Mouse (Mus musculus) urinary bladder, postnatal 25 days (tissue): ENCODE measurements around the gene Hddc3.
"Not testable (repeated sequence)": the region's sequence is repeated elsewhere in the genome, so short reads cannot be mapped to it uniquely, and the experiment has no call there.

ENCODE experiments used
- DNase-seq: peaks from one replicate; pipeline ENCODE4 v3.0.0; 2022; ENCODE audit warnings: low spot score

The Hddc3 gene

DNA sequence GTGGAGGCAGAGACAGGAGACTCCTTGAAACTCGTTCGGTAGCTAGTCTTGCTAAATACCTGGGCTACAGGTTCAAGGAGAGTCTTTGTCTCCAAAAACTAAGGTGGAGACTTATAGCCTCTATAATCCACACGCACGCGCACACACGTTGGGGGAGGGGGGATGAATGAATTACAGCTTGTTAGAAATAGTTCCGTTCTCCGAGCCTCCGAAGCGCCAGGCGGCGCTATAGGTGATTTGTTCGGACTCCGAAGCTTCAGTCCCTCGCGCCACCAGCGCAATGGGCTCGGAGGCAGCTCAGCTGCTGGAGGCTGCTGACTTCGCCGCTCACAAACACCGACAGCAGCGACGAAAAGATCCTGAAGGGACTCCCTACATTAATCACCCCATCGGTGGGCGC, at the start of gene Hddc3:
TSS of gene Hddc3 (plus strand) at position 247 of the 400 bp plus-strand sequence.
- DNase-seq = peak; percentile 93

DNA sequence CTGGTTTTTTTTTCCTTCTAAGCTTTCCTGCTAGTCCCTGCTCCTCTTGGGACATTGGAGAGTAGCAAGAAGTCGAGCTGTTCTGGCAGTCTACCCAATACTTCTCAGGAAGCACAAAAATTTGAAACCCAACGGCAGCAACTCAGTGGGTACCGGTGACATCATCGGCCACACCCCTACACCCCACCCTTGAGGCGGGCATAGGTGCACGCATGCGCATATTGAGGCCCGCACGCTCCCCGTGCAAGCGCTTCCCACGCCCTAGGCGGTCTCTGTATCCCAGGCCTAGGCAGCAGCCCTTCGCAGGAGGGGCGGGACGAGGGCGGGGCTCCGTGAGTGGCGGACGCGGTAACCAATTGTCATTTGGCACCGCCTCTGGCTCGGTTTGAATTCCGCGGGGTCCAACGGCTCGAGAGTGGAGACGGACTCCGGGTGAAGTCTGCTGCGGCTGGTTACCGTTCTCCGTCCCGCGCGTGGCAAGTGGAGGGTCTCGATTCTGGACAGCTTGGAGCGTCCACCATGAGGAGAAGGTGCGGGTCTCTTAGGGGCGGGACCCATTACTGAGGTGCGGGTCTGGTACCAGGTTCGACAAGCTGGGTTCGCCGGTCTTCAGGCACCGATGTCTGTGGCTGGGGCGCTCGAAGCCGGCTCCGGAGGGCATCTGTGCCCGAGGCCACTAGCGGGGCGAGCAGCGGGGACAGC, 48.7 kb upstream of the Hddc3 start, which contains the start of gene Prc1:
TSS of gene Prc1 (plus strand) at position 389 of the 702 bp plus-strand sequence.
- DNase-seq = peak; percentile 94

DNA sequence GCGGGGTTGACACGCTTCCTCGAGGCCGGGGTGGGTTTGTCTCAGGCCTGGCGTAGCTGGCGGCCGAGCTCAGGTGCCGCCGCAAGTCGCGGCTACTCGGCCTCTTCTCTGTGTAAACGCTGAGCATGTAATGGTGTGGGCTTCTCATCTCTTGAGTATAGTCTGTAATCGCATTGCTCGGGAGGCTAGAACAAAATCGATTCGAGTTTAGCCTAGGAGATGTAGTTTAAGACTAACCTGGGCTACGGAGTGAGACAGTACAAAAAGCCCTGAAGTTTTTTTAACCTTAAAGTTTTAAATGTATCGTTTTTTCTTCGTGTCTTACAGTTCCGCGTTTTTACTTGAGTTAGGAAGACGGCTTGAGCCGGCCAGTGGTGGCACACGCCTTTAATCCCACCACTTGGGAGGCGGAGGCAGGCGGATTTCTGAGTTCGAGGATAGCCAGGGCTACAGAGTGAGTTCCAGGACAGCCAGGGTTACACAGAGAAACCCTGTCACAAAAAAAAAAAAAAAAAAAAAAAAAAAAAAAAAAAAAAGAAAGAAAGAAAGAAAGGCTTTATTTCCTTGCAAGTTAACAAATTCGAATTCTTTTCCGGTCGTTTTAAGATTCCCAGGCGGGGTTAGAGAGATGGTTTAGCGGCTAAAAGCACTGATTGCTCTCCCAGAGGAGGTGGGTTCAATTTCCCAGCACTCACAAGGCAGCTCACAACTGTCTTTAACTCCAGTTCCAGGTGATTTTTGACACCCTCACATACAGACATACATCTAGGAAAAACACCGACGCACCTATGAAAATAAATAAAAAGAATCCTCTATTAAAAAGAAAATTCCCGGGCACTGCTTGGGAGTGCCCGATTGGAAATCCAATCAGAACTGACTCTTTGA, 47.9 kb upstream of the Hddc3 start:
- DNase-seq = no peak

DNA sequence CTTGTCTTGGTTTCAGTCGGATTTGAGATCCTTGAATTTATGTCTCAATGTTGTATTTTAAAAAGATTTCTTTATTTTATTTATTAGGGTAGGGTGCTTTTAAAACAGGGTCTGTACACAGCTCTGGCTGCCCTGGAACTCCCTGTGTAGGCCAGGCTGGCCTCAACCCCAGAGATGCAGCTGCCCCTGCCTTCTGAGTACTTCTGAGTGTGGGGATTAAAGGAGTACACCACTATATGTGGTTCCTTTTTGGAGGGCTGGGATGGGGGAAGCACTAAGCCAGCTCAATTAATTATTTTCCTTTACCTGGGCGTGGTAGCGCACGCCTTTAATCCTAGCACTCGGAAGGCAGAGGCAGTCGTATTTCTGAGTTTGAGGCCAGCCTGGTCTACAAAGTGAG, 46.4 kb upstream of the Hddc3 start:
- DNase-seq = no peak

DNA sequence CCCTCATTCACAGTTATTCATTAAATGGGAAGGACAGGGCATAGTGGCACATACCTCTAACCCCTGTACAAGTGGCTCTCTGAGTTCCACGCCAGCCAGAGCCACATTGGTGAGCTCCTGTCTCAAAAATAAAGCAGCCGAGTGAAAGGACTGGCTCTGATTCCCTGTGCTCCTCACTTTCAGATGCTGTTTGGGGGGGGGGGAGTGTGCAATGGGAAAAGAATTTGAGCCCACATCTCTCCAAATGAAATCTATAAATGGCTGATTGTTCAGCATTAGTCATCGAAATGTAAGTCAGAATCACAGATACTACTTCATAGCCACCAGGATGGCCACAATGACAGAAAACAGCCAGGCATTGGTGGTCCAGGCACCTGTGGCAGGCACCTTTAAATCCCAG, 45.9 kb upstream of the Hddc3 start:
- DNase-seq = no peak

DNA sequence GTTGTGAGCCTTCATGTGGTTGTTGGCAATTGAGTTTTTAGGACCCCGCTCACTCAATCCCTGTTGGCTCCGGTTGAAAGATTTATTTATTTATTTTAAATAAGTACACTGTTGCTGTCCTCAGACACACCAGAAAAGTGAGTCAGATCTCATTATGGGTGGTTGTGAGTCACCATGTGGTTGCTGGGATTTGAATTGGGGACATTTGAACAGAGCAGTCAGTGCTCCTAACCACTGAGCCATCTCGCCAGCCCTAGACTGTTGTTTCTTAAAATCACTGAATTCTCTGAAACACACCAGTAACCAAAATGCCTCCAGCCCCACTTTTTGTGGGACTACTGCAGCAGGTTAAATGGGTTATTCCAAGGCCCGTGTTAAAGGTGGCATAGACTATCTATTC, 44.1 kb upstream of the Hddc3 start:
- no peak for DNase-seq

DNA sequence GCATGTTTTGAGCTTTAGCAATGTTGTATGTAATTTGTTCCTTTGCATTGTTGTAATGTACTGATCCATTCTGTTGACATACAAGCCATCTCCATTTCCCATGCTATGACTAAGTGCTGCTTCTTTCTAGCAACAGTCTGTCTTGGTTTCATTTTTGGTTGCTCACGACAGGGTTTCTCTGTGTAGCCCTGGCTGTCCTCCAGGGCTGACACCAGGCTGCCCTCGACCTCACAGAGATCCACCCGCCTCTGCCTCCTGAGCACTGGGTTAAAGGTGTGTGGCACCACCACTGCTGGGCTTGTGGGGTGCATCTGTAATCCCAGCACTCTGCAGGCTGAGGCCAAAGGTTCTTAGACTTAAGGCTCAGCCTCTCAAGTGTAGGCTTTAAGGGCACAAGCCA, 43.3 kb upstream of the Hddc3 start:
- DNase-seq = no peak

DNA sequence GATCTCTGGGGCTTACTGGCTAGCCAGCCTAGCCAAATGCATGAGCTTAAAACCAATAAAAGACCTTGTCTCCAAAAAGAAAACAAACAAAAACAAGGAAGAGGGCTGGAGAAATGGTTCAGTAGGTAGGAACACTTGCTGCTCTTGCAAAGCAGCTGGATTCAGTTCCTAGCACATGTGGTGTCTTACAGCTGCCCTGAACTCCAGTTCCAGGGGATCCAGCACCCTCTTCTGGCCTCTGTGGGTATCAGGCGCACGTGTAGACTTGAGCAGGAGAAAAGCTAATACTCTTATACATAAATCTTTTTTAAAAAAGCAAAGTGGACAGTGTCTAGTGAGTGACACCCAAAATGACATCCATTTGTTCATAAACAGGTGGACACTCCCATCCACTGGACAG, 41.4 kb upstream of the Hddc3 start:
- no peak for DNase-seq

DNA sequence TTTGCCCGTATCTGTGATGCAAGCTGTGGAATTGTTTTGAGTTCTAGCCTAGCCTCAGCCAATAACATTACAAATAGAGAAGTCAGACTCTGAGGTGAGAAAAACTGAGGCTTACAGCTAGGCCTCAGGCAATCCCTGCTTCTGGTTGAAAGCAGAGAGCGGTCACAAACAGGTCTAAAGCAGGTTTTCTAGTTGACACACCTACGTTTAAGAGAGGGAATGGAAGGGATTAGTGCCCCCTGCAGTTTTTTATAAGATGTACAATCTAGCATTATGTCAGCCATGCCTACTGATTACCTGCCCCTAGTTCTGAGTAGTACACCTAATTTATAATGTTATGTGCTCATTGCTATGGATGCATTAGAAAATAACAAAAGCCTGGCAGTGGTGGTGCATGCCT, 35.1 kb upstream of the Hddc3 start:
- no peak for DNase-seq

DNA sequence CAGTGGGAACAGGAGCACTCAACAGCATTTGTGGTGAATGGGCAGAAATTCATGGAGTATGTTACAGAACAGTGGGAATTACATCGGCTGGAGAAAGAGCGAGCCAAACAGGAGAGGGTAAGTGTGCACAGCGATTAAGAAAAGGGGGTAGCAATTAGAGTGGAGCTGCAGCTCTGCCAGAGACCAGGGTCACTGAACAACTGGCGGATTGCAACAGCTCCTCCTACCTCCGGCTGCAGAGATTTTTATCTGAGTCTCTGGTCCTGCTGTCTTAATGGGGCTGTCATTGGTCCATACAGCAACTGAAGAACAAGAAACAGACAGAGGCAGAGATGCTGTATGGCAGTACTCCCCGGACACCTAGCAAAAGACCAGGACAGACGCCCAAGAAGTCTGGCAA, 32.1 kb upstream of the Hddc3 start:
- no peak for DNase-seq

DNA sequence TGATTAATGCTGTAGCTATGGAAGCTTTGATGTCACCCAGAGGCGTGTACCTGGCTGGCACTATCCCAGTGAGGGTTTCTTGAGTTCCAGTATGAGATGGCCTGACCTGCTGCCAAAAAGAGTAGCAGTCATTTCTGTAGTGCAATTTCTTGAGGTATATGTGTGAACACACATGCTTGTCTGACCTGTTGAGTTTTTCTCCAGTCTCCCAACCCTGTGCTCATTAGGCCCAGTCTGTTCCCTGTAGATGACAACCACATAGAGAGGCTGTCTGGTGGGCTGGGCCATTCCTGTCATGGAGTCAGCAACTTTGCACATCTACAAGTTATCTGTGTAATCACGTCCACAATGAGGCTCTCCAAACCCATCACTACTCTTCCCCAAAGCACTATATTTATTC, 27.2 kb upstream of the Hddc3 start:
- DNase-seq = no peak

DNA sequence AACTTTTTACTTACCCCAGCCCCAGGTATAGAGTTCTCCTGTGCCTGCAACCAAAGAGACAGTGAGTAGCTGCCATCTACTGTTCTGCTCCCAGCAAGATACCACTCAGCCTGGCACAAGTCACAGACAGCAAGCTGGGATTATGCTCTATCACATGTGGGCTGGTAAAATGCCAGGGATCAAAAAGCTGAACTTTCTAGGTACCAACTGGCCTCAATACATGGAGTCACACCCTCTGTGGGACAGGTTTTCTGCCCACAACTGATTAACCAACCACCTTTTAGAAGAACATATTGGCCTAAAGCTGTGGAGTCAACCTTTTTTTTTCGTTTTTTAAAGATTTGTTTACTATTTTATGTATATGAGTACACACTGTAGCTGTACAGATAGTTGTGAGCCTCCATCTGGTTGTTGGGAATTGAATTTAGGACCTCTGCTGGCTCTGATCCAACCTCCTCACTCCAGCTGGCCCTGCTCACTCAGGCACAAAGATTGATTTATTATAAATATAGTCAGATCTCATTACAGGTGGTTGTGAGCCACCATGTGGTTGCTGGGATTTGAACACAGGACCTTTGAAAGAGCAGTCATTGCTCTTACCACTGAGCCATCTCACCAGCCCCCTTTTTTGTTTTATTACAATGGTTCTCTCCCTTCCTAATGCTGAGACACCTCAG, 25.3 kb upstream of the Hddc3 start:
- no peak for DNase-seq

DNA sequence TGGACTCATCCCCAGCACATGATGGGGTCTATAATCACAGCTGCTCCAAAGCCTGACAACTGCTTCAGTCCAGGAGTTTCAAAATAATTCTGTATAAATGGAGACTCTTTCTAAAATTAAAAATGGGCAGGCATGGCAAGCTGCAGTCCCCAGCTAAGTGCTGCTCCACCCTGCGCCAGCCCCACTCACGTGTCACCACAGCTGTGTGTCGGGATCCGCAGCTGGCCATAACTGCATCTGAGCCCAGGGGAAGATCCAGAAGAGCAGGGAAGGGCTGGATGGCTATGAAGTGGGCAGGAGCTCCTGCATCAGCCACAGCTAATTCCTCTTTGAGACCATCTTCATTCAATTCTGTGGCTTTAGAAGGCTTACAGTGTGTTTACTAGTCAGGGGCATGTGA, 24.2 kb upstream of the Hddc3 start:
- DNase-seq = no peak

DNA sequence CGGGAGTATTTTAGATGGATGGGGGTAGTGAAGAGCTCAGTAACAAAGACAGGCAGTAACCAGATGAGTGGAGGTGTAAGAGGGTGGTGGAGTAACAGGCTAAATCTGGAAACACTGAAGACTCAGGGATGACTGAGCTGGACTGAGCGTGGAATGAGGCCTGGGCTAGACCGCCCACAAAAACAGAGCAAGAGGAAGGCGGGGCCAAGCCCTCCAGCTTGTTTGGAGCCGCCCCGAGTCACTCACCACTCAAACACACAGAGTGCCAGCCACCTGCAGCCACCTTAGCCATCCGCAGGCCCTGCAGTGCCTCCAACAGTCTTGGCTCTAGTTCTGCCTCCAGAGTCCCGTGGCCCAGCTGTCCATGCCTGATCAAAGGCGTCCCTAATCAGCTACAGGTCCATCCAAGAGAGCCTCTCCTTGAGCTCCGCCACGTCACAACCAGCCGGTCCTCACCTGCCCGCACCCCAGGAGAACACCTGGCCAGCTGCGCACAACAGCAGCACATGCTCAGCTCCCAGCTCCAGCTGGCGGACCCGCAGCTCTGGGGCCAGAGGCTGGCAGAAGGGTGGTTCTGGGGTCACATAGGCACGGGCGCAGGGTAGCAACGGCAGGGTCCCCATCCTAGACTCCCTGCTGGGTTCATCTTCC, 22.9 kb upstream of the Hddc3 start:
- no peak for DNase-seq

DNA sequence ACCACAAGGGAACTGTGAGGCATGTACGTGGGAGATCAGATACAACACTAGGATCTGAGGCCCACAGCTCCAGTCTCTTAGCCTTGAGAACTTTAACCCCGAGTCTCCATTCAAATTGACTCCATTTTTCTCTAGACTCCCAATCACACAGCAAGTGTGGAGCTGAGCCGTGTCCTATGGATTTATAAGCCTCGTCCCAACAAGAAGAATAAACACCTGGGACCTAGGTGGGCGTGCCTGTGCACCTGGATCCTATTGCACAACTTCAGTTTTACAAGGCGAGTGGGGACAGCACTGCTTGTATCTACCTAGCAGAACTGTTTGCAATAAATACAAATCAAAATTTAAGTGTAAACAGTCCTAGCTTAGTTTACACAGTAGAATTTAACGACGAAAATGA, 19.6 kb upstream of the Hddc3 start:
- no peak for DNase-seq

DNA sequence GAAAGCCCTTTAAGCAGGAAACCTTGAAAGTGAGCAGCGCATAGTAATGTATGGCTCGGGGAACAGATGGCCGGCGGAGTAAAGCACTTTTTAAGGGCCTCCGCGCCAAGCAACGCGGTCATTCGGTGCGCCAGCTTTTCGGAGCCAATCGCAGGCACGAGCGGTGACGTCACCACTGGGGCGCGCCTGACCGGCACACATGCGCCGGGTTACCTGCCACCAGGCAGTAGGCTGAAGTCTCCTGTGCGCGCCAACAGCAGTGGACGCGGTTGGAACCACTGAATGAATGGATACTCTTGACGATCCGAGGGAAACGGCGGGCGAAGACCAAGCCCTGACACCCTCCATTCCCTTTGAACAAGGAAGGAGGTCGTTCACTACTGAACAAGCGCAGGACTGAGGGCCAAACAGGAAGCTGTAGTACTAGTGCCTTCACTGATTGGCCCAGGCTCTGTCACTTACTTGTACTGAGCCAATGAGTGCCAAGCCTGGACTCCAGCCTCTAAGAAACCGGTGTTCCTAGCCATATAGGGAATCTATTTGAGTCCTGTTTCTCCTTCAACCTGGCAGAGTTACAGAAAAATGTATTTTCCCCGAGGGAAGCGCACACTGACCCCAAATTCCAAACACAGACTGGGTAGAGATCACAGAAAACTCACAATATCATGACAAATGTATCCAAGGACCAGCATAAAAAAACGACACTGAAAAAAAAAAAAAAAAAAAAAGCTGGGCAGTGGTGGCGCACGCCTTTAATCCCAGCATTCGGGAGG, 18.7 kb upstream of the Hddc3 start, which contains the start of gene Rccd1:
TSS of gene Rccd1 (minus strand) at position 412 of the 773 bp plus-strand sequence.
- DNase-seq = peak; percentile 95

DNA sequence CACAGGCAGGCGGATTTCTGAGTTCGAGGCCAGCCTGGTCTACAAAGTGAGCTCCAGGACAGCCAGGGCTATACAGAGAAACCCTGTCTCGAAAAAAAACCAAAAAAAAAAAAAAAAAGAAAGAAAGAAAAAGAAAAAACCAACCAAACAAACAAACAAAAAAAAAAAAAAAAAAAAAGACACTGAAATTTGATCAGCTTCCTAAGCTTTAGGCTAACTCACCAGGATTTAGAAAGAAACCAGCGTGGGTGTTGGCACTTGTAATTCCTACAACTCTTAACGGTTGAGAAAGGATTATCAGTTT, 18.1 kb upstream of the Hddc3 start:
- DNase-seq = not testable (repeated sequence)

DNA sequence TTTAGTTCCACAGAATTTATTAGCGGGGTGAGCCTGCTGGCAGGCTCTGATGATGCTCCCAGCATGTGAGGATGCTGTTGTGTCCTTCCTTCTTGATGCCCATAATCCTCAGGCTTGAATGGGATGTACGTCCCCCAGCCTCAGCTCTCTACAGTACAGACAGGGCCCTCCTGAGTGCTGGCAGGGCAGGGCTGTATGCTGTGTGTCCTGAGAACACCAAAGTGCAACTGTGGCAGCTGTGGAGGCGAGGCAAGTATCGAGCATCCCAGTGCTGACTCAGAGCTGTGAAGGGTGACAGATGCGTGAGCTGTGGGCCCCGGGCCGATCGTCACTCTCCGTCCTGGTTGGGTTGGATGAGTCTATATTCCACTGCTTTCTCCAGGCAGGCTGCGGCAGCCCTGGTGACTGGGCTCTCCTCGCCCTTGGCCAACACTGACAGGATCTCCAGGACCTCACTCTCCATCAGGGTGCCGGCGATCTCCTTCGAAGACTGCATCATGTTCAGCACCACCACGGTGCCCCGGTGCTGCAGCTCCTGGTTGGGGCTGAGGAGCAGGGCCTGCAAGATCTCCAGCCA, 17.5 kb upstream of the Hddc3 start:
- DNase-seq = no peak

DNA sequence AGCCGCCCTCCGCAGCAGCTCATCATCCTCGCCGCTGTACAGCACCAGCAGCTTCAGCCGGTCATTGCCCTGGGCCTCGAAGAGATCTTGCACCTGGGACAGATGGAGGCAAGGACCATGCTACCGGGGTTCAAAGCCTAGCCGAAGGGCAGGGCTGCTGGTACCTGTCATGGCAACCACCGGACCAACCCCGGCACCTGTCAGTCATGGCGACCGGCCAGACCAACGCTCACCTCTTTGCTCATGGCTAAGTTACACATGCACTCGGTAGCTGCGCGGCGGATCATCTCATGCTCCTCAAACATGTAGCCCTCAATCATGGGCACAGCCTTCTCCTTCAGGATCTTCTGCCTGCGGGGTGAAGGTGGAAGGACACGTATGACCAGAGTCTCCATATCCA, 16.8 kb upstream of the Hddc3 start:
- DNase-seq = no peak

DNA sequence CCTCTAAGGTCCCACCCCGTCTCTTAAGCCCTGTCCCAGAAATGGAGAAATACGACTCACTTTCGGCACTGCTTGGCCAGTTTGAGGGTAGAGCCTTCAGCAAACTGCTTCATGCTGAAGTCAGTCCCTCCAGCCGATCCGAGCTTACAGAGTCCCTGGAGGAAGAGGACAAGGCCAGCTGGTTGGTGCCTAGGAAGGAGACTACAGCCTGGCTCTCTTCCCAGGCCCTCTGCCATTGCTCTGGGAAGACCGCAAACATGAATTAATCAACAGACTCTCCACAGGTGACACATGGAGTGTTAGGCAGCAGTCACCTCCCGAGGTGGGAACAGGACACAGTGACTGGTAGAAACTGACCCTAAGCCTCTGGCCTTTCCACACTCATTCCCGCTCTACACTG, 12.6 kb upstream of the Hddc3 start:
- no peak for DNase-seq

DNA sequence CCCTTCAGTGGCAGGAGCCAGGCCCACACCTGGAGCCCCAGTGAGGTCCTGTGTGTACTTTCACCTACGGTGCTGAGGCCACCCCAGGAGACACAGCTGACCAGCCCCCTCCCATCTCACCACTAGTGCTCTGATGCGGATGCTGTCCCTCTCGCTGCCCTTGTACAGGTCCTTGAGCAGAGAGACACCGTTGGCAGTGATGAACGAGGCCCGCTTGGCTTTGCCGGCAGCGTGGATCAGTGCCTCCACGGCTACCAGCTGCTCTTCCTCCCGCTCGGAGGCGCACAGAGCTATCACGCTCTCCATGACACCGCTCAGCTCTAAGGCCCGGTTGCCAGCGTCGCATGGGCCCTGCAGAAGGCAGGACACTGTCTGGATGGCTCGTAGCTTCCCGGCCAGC, 11.5 kb upstream of the Hddc3 start:
- DNase-seq = no peak
